Mouse (Mus musculus) neural tube, embryonic 10.5 days (tissue): ENCODE results near the gene Vwa8.

Experiments used
- DNase-seq: peaks from one replicate; pipeline ENCODE4 v3.0.0-alpha.2; 2017; ENCODE audit warnings: low spot score; ENCODE audit errors: extremely low spot score

The Vwa8 gene

DNA sequence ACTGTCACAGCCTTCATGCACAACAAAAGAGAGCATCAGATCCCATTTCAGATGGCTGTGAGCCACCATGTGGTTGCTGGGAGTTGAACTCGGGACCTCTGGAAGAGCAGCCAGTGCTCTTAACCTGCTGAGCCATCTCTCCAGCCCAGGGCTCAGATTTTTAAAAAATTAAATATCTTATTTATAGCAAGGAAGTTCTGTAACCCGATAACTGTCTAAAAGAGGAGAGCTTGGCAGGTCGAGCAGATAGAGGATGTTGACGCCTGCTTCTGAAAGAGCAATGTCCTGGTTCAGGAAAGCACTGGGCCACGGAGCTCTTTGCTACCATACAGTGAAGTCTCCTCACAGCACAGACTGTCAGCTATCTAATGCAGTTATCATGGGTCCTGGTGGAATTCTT, 237.2 kb downstream of the Vwa8 start:
- DNase-seq, result no peak

DNA sequence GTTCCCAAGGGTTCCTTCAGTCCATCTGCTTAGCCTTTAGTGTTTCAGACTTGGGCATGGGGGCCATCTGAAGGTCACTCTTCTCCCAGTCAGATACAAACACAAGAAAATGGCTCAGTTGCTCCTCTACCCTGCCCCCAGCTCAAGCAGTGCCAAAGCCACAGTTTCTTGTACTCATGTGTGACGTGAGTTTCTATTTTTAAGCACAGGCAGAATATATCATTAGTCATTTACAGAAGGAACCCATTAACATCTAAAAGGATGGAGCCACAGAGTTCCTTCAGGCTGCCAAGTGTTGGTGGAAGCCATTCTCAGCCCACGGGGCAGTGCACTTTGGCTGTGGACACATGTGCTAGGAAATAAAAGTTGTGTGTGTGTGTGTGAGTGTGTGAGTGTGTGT, 240.6 kb downstream of the Vwa8 start:
- DNase-seq, result no peak

DNA sequence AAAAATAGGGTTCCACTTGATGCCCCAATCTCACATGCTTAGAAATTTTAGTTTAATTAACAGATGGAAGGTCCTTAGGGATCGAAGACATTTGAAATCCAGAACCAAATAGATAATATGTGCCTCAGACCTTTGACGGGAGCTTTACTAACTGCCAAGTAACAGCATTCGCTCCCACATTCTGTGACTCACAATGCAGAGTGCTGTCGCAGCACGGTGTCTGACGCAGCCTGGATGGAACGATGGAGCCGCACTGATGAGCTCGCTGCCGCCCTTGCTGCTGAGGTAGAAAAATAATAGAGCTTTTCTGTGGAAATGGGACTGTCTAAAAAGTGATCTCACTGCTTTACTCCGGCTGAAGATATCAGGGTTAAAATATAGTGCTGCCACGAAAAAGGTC, 248.3 kb downstream of the Vwa8 start:
- DNase-seq, result no peak

DNA sequence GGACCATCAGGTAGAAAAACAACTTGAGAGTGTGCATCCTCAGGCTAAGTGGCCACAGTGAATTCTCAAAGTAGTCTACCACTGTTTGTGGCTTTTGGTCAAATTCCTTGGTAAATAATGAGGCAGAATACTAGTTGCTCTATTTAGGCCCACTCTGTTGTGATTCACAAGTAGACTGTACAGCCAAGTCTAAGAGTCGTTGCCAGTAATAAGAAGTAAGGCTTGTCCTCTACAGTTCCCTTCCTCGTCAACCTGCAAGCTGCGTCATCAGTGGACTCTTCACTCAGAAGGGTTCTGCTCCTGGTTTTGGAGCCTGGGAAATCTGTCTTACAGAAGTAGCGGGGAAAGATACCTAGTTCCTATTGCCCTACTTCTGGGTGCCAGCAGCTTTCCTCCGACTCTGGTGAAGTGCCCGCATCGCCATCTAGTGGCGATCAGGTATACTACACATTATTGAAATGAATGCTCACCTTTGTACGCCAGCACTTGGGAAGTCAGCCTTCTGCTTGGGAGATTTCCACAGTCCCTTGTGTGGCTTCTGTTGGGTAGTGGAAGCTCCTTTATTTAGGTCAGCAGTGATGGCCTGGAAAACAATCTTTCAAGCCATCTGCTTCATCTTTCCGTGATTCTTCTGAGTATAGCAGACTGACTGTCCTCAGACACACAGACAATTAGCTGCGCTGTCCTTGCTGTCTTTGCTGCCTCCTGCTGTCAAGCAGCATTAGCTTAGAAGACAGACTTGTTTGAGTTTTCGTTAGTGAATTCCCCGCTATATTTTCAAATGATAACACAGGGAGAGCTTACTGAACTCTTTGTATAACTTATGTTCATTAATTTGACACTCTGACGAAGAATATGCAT, 258.0 kb downstream of the Vwa8 start:
- DNase-seq, result peak; percentile 74

DNA sequence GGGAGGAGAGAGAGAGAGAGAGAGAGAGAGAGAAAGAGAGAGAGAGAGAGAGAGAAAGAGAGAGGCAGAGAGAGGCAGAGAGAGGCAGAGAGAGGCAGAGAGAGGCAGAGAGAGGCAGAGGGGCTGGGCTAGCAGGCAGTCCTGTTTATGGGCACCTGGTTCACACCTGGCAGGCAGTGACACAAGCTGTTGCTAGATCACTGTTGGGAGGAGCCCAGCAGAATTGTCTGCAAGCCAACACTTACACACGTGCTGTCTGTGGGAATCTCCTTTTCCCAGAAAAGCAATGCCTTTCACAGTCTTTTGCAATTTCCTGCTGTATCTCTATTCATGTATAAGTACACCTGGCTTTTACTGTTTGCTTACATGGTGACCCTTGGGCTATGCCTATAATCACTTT, 260.5 kb downstream of the Vwa8 start:
- DNase-seq, result no peak

DNA sequence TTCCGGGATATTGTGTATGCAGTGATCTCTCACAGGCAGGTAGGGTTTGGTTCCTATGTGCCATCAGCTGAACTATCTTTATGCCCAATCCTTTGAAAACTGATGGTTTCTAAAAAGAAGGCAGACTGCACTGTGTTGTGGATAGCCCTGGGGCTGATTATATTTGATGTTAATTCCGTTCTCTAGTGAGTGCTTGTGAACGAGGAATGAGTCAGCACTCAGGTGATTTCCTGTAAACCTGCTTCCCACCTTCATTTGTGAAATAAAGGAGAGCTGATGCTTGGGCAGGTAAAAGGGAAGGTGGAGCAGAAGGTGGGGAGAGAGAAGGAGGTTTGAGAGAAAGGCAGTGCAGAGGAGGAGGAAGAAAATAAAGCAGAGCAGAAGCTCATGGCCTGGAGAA, 261.2 kb downstream of the Vwa8 start:
- no peak for DNase-seq

DNA sequence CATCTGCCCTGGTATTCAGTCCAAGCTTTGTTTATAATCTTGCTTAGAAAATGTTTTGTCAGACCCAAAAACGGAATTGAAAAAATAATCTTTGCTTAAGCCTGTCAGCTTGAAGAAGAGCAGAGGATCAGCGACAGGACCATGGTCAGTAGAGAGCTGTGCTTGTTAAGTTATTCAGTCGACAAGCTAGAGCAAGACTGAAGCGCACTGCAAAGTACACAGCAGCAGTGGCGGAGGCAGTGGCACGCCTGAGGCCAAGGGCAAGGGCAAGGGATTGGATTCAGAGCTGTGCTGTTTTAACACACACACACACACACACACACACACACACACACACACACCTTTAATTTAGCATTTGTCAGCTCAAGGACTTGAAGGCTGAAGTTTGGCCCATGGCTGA, 263.2 kb downstream of the Vwa8 start:
- DNase-seq, result no peak

DNA sequence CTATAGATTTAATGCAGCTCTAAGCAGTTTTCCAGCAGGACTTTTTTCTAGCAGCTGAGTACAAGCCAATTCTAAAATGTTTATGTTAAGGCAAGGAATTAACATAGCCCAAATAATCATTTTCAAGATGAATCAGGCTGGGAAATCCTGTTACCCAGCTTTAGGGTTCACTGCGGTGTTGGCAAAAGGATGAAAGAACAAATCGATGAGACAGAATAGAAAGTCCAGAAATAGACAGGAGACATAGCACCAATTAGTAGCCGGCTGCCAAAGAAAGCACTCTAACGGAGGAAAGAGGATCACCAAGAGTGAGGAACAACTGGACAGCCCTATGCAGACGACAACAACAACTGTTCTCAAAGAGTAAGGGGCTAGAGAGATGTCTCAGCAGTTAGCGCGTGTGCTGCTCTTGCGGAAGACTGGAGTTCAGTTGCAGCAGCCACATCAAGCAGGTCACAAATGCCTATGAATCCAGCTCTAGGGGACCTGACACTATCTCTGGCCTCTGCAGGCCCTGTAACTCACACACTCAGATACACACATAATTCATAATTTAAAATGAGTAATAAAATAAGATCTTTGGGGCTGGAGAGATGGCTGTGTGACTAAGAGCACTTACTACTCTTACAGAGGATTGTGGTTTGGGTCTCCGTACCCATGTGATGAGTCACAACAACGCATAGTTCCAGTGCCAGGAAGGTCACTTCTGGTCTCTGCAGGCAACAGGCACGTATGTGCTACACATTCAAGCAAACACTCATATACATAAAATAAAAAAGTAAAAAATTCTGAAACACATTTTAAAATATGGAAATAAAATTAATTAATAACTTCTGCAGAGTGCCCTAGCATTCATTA, 265.9 kb downstream of the Vwa8 start:
- no peak for DNase-seq

DNA sequence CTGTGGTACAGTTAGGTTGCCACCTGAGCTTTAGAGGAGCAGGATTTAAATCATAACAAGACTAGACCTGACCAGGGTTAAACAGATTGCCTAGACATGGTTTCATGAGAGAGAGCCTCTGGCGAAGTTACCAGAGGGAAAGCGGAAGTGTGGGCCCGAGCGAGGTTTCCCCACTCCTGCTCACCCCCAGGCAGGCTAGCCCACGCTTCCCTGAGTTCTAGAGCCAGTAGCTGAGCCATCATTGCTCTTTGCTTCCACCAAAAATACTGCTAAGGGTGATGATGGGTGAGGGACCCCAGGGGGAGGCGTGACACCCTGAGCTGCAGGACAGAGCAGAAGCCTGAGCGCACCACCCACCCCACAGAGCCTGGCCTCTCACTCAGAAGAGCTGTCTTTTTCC, 269.6 kb downstream of the Vwa8 start:
- DNase-seq, result no peak

DNA sequence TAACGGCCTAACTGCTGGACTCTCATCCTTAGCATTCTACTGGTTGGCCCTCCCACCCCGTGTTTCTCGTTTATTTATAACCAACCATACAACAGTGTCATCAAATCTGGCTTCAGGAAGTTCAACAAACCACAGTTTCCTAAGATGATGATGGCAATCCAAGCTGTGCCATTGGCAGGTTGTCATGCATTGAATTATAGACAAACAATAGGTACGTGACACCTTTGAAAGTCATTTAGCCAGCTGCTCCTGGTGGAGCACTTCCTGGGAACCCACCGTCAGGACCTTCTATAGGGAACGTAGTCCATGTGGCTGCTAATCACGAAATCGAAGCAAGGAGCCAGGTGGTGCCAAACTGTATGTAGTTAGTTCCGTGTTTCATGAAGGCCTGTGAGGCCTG, 270.5 kb downstream of the Vwa8 start:
- DNase-seq, result no peak

DNA sequence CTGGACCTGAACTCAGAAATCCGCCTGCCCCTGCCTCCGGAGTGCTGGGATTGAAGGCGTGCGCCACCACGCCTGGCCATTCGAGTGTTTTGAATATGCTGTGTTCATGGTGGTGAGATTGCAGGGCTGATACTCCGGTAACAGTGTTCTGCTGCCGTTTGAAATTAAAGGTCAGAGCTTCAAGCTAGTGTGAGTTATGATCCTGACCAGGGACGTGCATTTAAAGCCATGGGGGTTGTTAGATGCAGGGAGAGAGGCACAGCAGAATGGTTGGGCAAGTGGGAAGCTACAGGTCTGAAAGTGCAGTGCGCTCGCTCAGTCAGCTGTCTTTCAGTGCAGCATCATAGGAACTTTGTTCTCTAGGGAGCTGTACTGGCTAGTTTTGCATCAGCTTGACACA, 271.8 kb downstream of the Vwa8 start:
- DNase-seq, result no peak

DNA sequence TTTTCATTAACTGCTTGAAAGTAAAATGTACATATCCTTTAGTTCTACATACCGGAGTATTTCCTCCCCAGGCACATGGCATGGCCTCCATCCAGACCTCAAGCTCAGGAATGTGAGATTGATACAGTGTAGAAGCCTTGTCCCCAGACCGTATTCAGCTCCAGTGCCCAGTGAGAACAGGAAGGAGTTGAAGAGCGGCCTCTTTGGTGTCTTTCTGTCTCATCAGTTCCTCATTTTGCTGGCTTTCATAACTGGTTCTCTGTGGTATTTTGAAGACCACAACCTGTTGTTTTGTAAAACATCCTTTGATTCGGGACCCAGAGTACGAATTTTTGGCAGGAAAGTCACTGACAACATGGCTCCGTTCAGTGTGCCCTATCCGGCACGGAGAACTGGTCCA, 274.6 kb downstream of the Vwa8 start:
- no peak for DNase-seq

DNA sequence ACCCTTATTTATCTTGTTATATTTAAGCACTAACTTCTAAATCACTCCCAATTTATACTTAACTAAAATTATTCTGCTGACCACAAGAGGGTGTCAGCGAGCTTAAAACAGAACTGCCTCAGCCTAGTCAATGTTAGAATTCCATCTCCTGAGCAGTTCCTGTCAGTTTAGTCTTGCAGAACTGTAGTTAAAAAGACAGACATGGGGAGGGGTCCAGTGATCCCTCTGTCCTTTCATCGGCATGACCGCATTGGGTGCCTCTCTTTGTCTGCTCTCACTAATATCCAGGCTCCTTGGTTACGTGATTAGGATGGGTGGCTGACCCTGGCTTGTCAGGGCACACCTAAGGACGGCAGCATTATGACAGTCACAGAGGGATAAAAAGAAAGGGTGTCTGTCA, 275.8 kb downstream of the Vwa8 start:
- DNase-seq, result no peak

DNA sequence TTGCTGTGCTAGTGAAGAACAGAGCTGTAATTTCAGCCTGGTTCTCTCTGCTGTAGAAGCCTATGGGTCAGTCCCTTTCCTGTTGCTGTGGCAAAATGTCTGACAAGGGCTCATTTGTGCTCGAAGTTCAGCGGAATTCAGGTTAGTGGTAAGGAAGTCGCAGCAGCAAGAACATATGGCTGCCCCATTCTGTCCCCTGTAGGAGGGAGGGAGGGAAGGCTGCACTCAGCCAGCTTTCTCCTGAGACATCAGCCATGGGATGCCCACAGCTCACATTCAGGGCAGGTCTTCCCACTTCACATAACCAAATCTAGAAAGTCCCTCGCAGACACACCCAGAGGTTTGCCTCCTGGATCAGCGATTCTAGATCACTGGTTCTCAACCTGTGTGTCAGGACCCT, 277.3 kb downstream of the Vwa8 start:
- no peak for DNase-seq

DNA sequence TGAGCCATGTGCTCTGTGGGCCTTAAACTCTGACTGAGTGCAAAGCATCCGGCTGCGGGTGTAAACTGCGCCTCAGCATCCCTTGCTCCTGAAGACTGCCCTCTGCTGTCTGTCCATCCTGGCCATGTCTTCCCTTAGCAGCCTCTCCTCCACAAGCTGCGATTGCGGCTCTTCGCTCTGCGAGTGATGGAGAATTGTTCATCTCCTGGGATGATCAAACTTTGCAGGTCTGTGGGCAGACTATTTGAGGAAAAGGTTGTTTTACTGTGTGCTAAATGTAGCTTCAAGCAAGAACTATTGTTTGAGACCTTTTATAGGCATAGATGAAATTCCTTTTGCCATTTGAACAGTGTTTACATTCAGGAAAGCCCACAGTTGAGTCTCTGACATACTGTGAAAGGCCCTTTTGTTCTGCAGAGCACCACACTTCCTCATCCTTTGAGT, 286.1 kb downstream of the Vwa8 start:
- DNase-seq, result peak; percentile 35

DNA sequence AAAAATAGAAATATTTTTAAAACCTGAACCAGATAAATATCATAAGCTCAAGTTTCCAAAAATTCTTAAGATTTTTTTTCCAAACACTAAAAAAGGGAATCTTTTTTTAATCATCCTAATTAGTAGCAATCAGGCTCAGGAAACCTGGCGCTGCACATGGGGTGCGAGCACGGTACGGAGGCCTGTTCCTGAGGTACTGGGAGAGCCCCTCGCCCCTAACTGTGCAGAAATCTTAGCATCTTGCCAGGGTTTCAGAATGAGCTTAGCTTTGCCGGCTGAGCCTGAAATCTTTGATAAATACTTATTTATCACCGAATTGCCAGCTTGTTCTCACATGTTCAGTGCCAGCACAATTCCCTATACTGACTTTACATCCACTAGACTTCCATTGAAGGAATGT, 286.6 kb downstream of the Vwa8 start:
- no peak for DNase-seq

DNA sequence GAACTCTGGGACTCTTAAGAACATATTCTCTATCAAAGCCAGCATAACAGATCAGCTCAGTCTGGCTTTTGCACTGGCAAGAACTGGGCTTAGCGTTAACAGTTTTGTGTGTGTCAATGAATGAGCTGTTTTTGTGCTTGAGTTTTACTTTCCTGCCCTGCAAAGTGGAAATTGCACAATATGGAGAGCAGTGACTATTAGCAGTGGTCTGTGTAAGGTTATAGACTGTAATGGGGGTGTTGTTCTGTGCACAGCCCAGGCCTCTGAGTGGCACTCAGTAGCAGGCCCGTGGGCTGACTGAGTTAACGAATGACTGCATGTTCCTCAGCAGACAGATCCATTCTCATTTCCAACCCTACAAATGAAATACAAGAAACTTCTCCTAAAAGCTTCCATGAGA, 287.7 kb downstream of the Vwa8 start:
- no peak for DNase-seq

DNA sequence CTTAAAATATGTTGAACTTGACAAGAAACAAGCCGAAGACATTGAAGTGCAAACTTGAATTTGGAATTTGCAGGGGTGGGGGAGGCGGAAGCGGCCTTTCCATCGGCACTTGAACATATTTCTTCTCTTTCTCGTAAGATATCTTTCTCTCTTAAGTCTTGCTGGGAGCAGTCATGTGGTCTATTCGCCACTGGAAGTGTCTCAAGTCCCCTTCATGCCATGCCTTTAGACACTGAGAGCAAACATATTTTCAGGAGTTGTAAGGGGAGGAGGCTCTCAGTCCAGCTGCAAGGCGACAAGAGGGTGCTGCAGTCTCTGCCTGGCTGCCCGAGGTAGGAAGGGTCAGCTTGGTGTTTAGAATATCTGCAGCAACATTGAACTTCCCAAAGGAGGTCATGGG, 288.2 kb downstream of the Vwa8 start:
- DNase-seq, result no peak

DNA sequence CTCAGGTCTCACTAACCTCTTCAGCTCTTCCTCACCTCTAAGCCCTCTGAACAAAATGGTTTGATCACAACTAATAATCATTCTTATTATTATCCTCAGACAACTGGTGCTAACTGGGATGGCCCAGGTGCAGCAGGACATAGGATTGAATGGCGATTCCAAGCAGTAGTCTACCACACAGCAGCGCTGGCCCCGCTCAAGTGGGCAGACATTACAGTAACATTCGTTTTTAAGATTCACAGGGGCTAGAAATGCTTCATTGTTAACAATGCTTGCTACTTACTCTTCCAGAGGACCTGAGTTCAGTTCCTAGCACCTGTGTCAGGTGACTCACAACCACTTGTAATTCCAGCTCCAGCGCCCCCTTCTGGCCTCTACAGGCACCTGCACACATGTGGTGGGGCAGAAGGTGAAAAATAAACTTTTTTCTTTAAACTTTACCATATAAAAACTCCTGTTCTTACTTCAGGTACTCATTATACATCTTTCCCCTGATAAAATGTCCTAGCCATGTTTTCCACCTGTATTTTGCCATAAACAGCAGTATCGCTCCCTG, 290.3 kb downstream of the Vwa8 start:
- no peak for DNase-seq

DNA sequence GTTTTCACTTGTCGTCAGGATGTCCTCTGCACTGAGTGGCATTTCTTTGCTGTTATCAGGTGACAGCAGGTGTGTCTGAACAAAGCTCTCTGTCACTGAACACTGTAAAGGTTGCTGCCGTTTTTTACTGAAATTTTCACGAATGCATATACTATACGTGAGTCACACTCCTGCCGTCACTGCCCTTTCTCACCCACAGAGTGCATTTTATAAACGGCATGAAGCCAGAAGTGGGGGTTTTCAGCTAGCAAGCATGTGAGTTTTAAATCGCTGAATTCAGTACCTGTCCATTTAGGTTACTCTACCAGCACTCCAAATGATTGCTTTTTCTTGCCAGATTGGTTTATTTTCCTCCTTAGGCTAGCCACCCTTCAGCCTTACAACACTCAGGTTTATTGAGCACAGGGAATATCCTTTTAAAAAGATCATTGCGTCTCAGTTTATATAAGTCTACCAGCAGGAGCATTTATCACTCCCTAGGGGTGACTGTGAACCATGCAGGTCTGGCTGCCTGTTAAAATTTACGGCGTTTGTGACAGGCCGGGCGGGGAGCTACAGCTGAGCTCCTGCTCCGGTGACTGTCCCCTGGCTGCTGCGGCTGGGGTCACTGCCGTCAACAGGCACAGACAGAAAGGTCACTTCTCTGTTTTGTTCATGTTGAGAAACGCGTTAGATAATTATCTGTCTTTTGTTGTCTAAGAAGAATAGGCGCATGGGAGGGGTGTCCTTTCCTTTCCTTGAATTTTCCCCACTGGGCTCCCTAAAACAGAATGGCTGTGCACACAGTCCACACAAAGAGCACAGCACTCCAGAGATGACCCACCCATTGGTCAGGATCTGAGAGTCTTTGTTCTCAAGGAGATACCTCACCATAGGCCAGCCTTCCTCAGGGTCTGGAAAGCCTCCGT, 291.3 kb downstream of the Vwa8 start:
- DNase-seq, result peak; percentile 55

DNA sequence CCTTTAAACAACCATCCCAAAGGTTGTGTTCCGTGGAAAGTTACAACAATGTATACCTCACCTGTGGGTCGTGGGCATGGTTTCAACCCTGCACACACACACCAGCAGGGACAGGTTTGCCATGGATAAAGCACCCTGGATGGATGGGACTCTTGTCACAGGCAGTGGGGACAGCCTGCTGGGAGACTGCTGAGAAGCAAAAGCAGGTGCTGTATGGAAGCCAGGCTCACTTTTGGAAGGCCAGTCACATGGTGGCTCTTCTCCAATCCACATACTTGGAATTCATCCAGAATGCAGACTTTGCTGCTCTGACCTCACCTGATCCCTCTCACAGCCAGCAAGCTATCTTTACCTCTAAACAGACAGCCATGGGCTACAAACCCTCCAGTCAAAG, 292.0 kb downstream of the Vwa8 start:
- DNase-seq, result no peak
